Mouse (Mus musculus) cerebellum, adult 2 months (tissue): Measurements from ENCODE around the gene Trim34a.
"Not testable (repeated sequence)": the region's sequence is repeated elsewhere in the genome, so short reads cannot be mapped to it uniquely, and the experiment has no call there.

Experiments
- CTCF ChIP-seq: fragments of 200-500 bp; IDR thresholded peaks from 2 replicates; pipeline ENCODE4 v1.5.1; 2011; ENCODE audit warnings: low read depth, mild to moderate bottlenecking, control low read depth, low read length, moderate library complexity, borderline replicate concordance; ENCODE audit not compliant: insufficient read depth
- POLR2A ChIP-seq: fragments of 200-500 bp; IDR thresholded peaks from 2 replicates; pipeline ENCODE4 v1.6.1; 2011; ENCODE audit warnings: low read length, control low read depth, borderline replicate concordance; ENCODE audit not compliant: insufficient read depth

DNA sequence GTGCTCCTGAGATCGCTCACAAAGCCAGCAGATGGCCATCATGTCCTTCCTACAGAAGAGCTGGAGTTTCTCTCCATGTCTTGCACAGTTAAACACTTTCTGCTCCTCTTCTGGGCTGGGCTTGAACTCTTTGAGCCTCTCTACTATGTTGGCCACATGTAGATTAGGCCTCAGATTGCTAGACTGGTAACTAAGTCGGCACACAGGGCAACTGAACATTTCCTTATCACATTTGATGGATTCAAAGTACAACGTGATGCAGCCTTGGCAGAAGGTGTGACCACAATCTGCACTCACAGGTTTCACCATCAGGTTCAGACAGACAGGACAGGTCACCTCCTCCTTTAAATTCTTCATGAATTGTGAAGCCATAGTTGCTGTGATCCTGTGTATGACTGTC, 35.1 kb downstream of the Trim34a start:
- TF ChIP-seq CTCF, POLR2A: not testable (repeated sequence)
